Mouse (Mus musculus) intestine, embryonic 14.5 days (tissue): ENCODE results near the gene Fibp. TPM values are rescaled to one million over a fixed set of nuclear protein-coding genes. Genes with fewer than 3 reads are reported as not detected.

Source experiments
- ATAC-seq: fragments of 200-750 bp; cut with Nextera tagmentation; replicated peaks from 2 replicates; pipeline ENCODE4 v1.8.0; 2017; ENCODE audit warnings: low read depth, moderate number of reproducible peaks, moderate TSS enrichment, moderate library complexity; ENCODE audit not compliant: low FRiP score, low TSS enrichment
- DNase-seq: peaks from one replicate; pipeline ENCODE4 v3.0.0-alpha.2; 2018; ENCODE audit warnings: low spot score
- H3K27ac ChIP-seq: fragments of 300-500 bp; sonication (generic); 2 replicates; pipeline ENCODE4 v1.5.1; 2014; ENCODE audit warnings: low read depth, mild to moderate bottlenecking, control low read depth
- H3K27me3 ChIP-seq: fragments of 300-500 bp; sonication (generic); replicated peaks from 2 replicates; pipeline ENCODE4 v1.6.1; 2014; ENCODE audit warnings: low read length, control low read depth; ENCODE audit not compliant: control insufficient read depth, insufficient read depth
- H3K36me3 ChIP-seq: fragments of 300-500 bp; sonication (generic); 2 replicates; pipeline ENCODE4 v1.6.1; 2014; ENCODE audit warnings: low read length, control low read depth; ENCODE audit not compliant: control insufficient read depth, insufficient read depth
- H3K4me1 ChIP-seq: fragments of 300-500 bp; sonication (generic); replicated peaks from 2 replicates; pipeline ENCODE4 v1.6.1; 2014; ENCODE audit warnings: low read length, control low read depth, mixed read lengths; ENCODE audit not compliant: control insufficient read depth, insufficient read depth
- H3K4me2 ChIP-seq: fragments of 300-500 bp; sonication (generic); 2 replicates; pipeline ENCODE4 v1.6.1; 2014; ENCODE audit warnings: low read length
- H3K4me3 ChIP-seq: fragments of 300-500 bp; sonication (generic); 2 replicates; pipeline ENCODE4 v1.5.1; 2014; ENCODE audit warnings: low read depth, low read length, control low read depth, mixed read lengths
- H3K9ac ChIP-seq: fragments of 300-500 bp; sonication (generic); 2 replicates; pipeline ENCODE4 v1.6.1; 2014; ENCODE audit warnings: mild to moderate bottlenecking, low read length
- H3K9me3 ChIP-seq: fragments of 300-500 bp; sonication (generic); 2 replicates; pipeline ENCODE4 v1.6.1; 2016; ENCODE audit warnings: low read length, control low read depth; ENCODE audit not compliant: control insufficient read depth
- WGBS: fragments of 180-500 bp; shearing (Covaris S2); extraction: QIAGEN DNeasy Blood & Tissue Kit; methylation state at CpG from one replicate; pipeline ENCODE4 v1.1.7; 2014; 5-methylcytosine and 5-hydroxymethylcytosine counted together
- polyA plus RNA-seq: library from polyadenylated mRNA; unstranded; fragments of >200 nt; fragmentation: Nextera tagmentation; extraction: Ambion mirVana; gene quantifications from 2 replicates; pipeline ENCODE4 v1.2.1, GENCODE M21; 2014

Gene Fibp
- polyA plus RNA-seq = 111 and 112 TPM in 2 replicates

DNA sequence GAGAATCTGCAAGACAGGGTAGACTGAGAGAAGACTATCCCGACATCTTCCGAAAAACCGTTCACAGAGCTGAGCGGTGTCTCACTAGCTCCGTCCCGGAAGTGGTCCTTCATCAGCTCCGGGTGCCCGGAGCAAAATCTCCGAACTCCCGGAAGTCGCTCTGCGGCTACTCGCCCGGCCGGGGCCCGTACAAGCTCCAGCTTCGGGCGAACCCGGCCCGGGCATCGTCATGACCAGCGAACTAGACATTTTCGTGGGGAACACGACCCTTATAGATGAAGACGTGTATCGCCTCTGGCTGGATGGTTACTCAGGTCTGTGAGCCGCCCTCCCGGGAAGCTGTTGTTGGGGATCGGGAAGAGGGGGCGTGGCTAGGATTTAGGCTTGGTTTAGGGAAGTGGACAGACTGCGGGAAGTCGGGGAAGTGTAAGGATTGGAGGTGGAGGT is at the start of gene Fibp:
TSS of gene Fibp (plus strand) at position 151 of the 447 bp plus-strand sequence.
- Histone ChIP-seq H3K27ac (peak within 1 kb of the TSS; percentile 34; the same call in 1 of the 2 replicates), H3K27me3 (no peaks in the 10 kb centered on the region), H3K9ac (peak within 1 kb of the TSS; percentile 70), H3K4me2 (peak within 1 kb of the TSS; percentile 66), H3K36me3 (peaks cover 30% of the 10 kb centered on the region), H3K4me1 (peaks cover 38% of the 10 kb centered on the region), H3K4me3 (peak within 1 kb of the TSS; percentile 91), H3K9me3 (no peaks in the 10 kb centered on the region)
- under 1% methylated on average over 32 of the region's 32 CpGs for WGBS
- ATAC-seq (peak; percentile 65), DNase-seq (peak; percentile 96)

GRCm38 (mm10) chr19:5410641-5411040 is 49.8 kb upstream of the Fibp start:
- H3K4me3 ChIP-seq = no peak overlapping the region
- H3K4me1 ChIP-seq = 0 out of 2 replicates have a peak, but pooled peaks cover 9% of the 10 kb centered on the region
- no peaks in the 10 kb centered on the region for H3K27me3 ChIP-seq
- DNase-seq (no peak), ATAC-seq (no peak)
- H3K27ac ChIP-seq = no peak overlapping the region
- no peaks in the 10 kb centered on the region for H3K9me3 ChIP-seq
- no peak overlapping the region for H3K9ac ChIP-seq
- no peaks in the 10 kb centered on the region for H3K36me3 ChIP-seq
- H3K4me2 ChIP-seq = no peak overlapping the region
- 90% methylated on average over 5 of the region's 5 CpGs for whole genome bisulfite sequencing

DNA sequence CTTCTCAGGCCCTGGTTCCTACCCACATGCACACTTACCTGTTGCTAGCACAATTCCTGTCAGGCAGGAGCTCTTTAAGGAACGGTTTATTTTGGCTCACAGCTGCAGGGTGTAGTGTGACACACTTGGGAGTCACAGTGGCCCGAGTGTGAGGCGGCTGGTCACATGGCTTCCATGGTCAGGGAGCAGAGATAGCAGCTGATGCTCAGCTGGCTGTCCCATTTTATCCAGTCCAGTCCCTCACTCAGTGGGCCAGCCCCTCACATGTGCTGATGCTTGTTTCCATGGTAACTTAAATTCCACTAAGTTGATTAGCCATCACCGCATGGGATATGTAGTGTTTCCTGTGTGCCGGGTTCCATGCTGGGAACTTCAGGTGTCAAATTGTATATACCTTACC is 48.5 kb upstream of the Fibp start:
- Histone ChIP-seq H3K27ac (no peak overlapping the region), H3K9ac (no peak overlapping the region), H3K4me2 (no peak overlapping the region), H3K4me3 (no peak overlapping the region), H3K9me3 (no peaks in the 10 kb centered on the region), H3K4me1 (0 out of 2 replicates have a peak, but pooled peaks cover 9% of the 10 kb centered on the region), H3K27me3 (no peaks in the 10 kb centered on the region), H3K36me3 (no peaks in the 10 kb centered on the region)
- ATAC-seq = no peak
- 67% methylated on average over 5 of the region's 5 CpGs for WGBS
- no peak for DNase-seq

DNA sequence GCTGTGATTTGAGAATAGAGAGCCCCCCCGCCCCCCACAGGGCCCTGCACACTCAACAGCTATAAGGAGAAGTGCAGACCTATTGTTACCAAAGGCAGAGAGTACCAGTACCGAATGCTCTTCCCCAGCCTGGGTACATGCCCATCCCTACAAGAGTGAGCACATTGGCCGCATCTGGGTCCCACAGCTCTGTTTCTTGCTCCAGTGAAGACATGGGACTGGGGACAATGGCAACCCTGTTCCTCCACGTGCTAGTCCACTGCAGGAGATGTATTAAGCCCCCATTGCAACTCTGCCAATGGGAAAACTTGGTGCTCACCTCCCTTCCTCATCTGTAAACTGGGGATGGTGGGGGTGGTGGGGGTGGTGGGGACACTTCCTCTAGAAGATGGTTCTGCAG is 46.6 kb upstream of the Fibp start:
- ATAC-seq = no peak
- Histone ChIP-seq H3K27me3 (no peaks in the 10 kb centered on the region), H3K4me2 (no peak overlapping the region), H3K4me3 (no peak overlapping the region), H3K9me3 (no peaks in the 10 kb centered on the region), H3K36me3 (no peaks in the 10 kb centered on the region), H3K27ac (no peak overlapping the region), H3K4me1 (no peaks in the 10 kb centered on the region), H3K9ac (no peak overlapping the region)
- WGBS = 74% methylated on average over 4 of the region's 4 CpGs
- no peak for DNase-seq

GRCm38 (mm10) chr19:5414534-5414957 is 45.9 kb upstream of the Fibp start:
- Histone ChIP-seq H3K36me3 (no peaks in the 10 kb centered on the region), H3K4me1 (no peaks in the 10 kb centered on the region), H3K27ac (no peak overlapping the region), H3K4me2 (no peak overlapping the region), H3K9me3 (no peaks in the 10 kb centered on the region), H3K4me3 (no peak overlapping the region), H3K27me3 (no peaks in the 10 kb centered on the region), H3K9ac (no peak overlapping the region)
- WGBS = 68% methylated on average over 2 of the region's 2 CpGs
- no peak for DNase-seq
- ATAC-seq = no peak

GRCm38 (mm10) chr19:5418750-5419466 is 41.5 kb upstream of the Fibp start:
- H3K4me1 ChIP-seq = peaks cover 7% of the 10 kb centered on the region
- no peak overlapping the region for H3K27ac ChIP-seq
- no peak for DNase-seq
- no peaks in the 10 kb centered on the region for H3K9me3 ChIP-seq
- no peak for ATAC-seq
- peaks cover 32% of the 10 kb centered on the region for H3K36me3 ChIP-seq
- H3K4me2 ChIP-seq = no peak overlapping the region
- H3K4me3 ChIP-seq = no peak overlapping the region
- 88% methylated on average over 8 of the region's 8 CpGs for WGBS
- H3K27me3 ChIP-seq = no peaks in the 10 kb centered on the region
- H3K9ac ChIP-seq = no peak overlapping the region

GRCm38 (mm10) chr19:5419630-5420029 is 40.8 kb upstream of the Fibp start:
- no peak overlapping the region for H3K4me3 ChIP-seq
- H3K4me2 ChIP-seq = no peak overlapping the region
- H3K27ac ChIP-seq = no peak overlapping the region
- DNase-seq (no peak), ATAC-seq (no peak)
- 86% methylated on average over 9 of the region's 9 CpGs for WGBS
- H3K9me3 ChIP-seq = no peaks in the 10 kb centered on the region
- no peaks in the 10 kb centered on the region for H3K27me3 ChIP-seq
- peaks cover 32% of the 10 kb centered on the region for H3K36me3 ChIP-seq
- H3K4me1 ChIP-seq = peaks cover 7% of the 10 kb centered on the region
- H3K9ac ChIP-seq = no peak overlapping the region

DNA sequence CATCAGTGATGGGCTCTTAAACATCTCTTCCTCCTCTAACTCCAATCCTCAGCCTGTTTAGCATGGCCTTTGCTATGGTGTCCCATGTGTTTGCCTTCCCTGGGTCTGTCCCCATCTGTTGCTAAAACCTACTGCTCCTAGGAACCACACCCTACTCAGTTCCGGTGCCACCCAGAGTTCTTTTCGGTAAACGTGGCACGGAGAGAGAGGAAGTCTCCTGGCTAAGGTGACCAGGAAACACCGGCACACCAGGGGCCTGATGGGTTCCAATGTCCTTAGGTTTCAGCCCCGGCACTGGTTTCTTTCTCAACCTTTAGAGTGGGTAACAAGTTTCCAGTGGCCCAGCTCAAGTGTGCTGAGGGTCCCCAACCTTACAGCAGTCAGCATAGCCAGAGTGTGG is 39.8 kb upstream of the Fibp start:
- DNase-seq = no peak
- Histone ChIP-seq H3K27me3 (no peaks in the 10 kb centered on the region), H3K4me1 (peaks cover 7% of the 10 kb centered on the region), H3K4me2 (no peak overlapping the region), H3K9ac (no peak overlapping the region), H3K4me3 (no peak overlapping the region), H3K36me3 (peaks cover 32% of the 10 kb centered on the region), H3K27ac (no peak overlapping the region), H3K9me3 (no peaks in the 10 kb centered on the region)
- no peak for ATAC-seq
- WGBS = 94% methylated on average over 6 of the region's 6 CpGs

- Histone ChIP-seq H3K9me3 (no peaks in the 10 kb centered on the region), H3K4me2 (no peak overlapping the region), H3K4me1 (peaks cover 19% of the 10 kb centered on the region), H3K36me3 (peaks cover 41% of the 10 kb centered on the region), H3K4me3 (no peak overlapping the region), H3K27ac (no peak overlapping the region), H3K27me3 (no peaks in the 10 kb centered on the region), H3K9ac (no peak overlapping the region)
- ATAC-seq (no peak), DNase-seq (no peak)
- WGBS = 83% methylated on average over 5 of the region's 5 CpGs
Observed at GRCm38 (mm10) chr19:5421784-5422183, 38.6 kb upstream of the Fibp start.
